Mouse (Mus musculus) bone marrow macrophage, adult 2 months (primary cell): ENCODE results near the gene Nfix.

ENCODE experiments used
- CTCF ChIP-seq: IDR thresholded peaks from 2 replicates; pipeline ENCODE4 v1.5.1; 2012; ENCODE audit warnings: low read depth, mild to moderate bottlenecking, low read length, moderate library complexity
- POLR2A ChIP-seq: IDR thresholded peaks from 2 replicates; pipeline ENCODE4 v1.6.1; 2012; ENCODE audit warnings: mild to moderate bottlenecking, low read depth, low read length, borderline replicate concordance

DNA sequence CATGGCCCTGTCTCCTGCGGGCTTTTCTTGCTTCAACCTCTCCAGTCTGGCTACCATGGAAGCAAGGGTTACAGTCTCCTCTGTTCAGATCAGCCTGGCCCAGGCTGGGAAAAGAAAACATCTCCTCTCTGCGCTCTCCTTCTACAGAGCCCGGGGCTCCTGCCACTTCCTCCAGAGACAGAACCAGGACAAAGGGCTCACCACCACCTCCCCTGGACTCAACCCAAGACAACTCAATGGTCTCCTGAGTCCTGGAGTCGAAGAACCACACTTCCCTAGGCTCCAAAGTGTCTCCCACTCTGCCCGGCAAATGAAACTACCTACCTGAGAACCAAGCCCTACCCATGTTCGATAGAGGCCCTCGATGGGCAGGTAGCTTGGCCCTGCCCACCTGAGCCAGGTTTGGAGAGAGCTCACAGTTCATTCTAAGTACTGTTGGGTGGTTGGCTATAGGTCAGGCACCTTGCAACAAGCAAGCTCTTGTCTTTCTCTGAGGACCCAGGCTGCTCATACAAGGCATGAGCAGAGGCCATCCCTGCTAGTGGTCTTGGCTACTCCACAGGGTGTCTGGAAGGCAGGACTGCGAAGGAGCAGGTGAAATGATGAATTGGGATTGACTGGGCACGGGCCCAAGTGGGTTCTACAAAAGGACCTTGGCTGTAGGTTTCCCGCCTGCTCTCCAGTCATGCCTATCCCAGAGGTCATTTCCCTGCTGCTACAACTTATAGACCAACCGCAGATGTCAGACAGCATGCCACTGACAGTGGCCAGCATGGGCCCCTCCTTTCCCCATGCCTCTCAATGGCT lies 68.6 kb downstream of the Nfix start:
- TF ChIP-seq CTCF (no peak), POLR2A (no peak)
